Mouse (Mus musculus): ENCODE measurements around the gene Aig1.
A peak's percentile ranks its signal among the peaks of the same experiment; 100 is the strongest.

The Aig1 gene

GRCm38 (mm10) chr10:13705771-13706170 lies 163.0 kb downstream of the Aig1 start:
- DNase-seq (ENCODE audit: low spot score in 2 of 2), result no peak

- DNase-seq (ENCODE audit: low spot score in 2 of 2), result no peak
Observed at GRCm38 (mm10) chr10:13702688-13703087, 166.1 kb downstream of the Aig1 start.

GRCm38 (mm10) chr10:13702043-13702442 lies 166.7 kb downstream of the Aig1 start:
- DNase-seq (ENCODE audit: low spot score in 2 of 2), result no peak

DNA sequence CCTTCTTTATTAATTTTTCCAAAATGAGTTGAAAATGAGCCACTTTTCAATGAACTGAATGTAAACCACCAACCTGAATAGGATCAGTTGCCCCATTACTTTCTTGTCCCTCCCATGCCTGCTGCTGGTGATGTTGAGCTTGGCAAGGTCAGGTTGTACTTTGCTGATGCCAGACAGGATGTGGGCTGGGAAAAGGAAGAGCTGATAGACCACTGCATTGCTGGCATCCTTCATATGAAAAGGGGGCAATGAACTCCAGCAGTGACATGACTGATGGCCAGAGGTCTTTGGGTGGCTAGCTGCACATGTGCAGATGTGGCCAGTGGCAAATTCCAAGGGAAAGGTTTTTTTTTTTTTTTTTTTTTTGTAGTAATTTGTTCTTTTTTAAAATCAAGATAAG lies 172.5 kb downstream of the Aig1 start:
- DNase-seq (ENCODE audit: low spot score in 2 of 2), result no peak

DNA sequence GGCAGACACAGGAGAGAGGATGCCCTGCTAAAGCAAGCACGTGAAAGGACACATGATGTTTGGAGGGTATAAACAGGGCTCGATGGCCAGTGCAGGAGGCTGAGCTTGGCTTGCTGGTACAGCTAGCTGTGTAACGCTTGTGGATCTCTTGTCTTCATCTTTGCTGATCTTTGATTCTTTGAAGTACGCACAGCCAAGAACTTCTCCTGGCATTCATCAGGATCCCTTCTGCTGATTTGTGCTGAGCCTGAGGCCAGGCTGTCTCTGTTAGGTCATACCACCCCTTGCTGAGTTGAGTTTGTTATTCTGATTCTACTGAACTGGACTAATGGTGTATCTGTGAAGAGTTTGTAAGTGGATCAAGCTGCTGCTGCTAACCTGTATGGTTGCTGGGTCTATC lies 175.5 kb downstream of the Aig1 start:
- DNase-seq (ENCODE audit: low spot score in 2 of 2), result no peak

GRCm38 (mm10) chr10:13690773-13691172 lies 178.0 kb downstream of the Aig1 start:
- no peak for DNase-seq (ENCODE audit: low spot score in 2 of 2)

- no peak for DNase-seq (ENCODE audit: low spot score in 2 of 2)
Observed at GRCm38 (mm10) chr10:13689841-13690590, 178.8 kb downstream of the Aig1 start.

- DNase-seq (ENCODE audit: low spot score in 2 of 2), result no peak
Observed at GRCm38 (mm10) chr10:13688386-13689120, 180.2 kb downstream of the Aig1 start.

- DNase-seq (ENCODE audit: low spot score in 2 of 2), result no peak
Observed at GRCm38 (mm10) chr10:13687182-13687810, 181.5 kb downstream of the Aig1 start.

GRCm38 (mm10) chr10:13686127-13686526 lies 182.7 kb downstream of the Aig1 start:
- DNase-seq (ENCODE audit: low spot score in 2 of 2), result no peak

DNA sequence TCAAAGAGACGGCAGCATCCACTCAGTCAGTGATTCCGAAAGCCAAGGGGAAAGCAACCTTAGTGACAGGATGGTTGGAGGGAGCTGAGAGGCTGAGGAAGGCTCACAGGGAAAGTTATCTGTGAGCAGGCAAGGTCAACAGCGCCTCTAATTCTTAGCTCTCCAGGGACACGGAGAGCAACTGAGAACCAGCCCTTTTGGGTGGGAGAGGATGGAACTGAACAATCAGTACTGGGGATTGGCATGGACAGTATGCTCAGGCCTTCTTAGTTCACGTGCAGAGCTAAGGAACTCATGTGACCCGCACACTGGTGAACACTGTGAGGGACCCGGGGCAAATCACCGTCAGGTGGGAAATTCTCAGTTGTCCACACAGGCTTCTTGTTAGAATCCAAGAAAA lies 183.4 kb downstream of the Aig1 start:
- no peak for DNase-seq (ENCODE audit: low spot score in 2 of 2)

- DNase-seq (ENCODE audit: low spot score in 2 of 2), result no peak
Observed at GRCm38 (mm10) chr10:13684452-13684851, 184.3 kb downstream of the Aig1 start.

- DNase-seq (ENCODE audit: low spot score in 2 of 2), result peak in 1 of 2 experiments; percentile 10
Observed at GRCm38 (mm10) chr10:13682565-13682964, 186.2 kb downstream of the Aig1 start.

DNA sequence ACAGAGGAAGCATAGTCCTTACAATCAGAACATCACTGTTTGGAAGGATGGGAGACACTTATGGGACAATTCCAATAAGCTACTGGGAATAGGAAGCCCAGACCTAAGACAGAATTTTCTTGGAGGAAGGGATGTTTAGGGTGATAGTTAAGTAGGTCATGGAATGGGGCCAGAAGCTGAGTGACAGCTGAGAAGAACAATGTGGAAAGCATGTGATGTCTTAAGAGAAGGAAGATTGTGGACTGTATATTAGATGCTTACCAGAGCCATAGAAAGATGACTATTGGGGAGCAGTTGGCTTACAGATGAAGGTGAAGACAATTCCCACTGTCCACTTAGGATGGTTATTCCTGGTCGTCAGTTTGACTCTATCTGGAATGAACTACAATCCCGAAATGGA lies 191.3 kb downstream of the Aig1 start:
- no peak for DNase-seq (ENCODE audit: low spot score in 2 of 2)

DNA sequence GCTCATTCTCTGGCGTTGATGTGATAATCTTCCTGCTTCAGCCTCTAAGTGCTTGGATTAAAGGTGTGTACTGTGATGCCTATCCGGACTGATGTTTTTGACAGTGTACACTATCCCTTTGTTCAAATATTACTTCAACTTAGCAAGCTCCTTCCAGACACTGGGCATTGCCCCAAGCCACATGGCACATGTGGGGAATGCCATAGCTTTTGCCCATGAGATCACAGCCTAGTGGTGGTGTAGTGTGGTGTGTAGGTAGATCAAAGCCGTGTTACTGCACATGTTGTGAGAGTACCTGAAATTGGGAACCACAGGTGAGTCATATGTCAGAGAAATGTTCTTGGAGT lies 193.8 kb downstream of the Aig1 start:
- DNase-seq (ENCODE audit: low spot score in 2 of 2), result no peak

DNA sequence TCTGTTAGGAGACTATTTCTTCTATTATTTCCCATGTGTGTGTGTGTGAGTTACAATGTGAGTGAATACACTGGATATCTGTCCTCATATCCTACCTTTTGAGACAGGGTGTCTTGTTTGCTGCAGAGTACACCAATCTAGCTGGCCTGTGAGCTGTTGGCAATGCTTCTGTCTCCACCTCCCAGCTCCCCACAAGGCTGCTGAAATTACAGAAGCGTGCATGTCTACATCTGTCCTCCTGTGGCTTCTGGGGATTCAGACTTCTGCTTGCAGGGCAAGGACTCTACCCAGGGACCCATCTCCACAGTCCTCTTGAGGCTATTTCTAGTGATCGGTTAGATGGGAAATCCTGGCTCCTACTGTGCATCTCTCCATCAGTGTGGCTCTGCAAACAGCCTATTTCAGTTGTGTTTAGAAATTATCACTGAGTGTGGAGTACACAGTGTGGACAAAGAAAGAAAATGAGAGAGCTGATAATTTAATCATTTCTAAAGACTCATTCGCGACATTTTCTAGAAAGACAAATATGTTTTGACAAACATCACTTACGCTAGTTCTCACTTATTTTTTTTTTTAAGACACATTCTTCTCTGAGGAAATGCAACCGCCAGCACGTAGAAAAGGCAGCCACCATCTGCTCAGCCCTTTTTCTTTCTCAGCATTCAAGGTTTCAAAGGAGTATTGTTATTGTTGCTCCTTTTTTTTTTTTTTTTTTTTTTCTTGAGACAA lies 194.3 kb downstream of the Aig1 start:
- DNase-seq (ENCODE audit: low spot score in 2 of 2), result no peak

DNA sequence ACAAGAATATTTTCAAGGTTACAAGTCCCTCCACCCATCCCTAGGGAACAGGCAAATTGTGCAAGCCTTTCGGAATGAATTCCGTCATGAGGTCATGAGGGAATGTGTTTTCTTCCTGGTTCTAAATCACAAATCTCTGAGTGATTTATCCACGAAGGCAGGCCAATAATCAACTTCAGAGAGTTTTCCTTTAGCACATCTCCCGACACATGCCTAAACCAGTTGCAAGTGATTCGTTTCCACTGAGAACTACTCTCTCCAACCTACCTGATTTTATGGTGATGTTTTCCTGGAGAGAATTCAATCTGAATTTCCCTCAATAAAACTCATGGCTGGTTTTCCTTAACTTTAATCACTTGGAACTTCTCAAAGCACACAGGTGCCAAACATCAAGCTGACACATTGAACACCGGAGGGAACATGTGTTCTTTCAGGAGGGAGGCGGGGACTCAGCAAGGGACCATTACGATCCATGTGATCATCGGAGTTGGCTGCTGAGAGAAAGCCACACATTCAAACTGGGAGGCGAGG lies 201.5 kb downstream of the Aig1 start:
- no peak for DNase-seq (ENCODE audit: low spot score in 2 of 2)

DNA sequence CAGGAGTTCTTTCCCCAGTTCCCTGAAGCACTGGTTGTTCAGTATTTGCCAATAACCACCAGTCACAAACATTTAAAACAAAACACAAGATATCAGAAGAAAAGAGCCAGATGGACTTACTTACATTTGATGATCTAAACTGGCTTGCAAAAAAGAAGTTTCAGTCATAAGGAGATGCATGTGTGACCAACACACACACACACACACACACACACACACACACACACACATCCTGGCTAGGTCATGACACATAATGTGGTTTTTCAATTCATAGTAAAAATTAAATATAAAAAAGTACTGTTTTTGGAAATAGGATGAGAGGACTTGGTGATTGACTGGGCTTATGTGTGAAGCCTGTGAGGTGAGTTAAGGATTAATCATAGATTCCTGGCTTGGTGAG lies 205.3 kb downstream of the Aig1 start:
- DNase-seq (ENCODE audit: low spot score in 2 of 2), result no peak

- DNase-seq (ENCODE audit: low spot score in 2 of 2), result no peak
Observed at GRCm38 (mm10) chr10:13659778-13660177, 209.0 kb downstream of the Aig1 start.

GRCm38 (mm10) chr10:13653739-13654462 lies 214.9 kb downstream of the Aig1 start:
- no peak for DNase-seq (ENCODE audit: low spot score in 2 of 2)

DNA sequence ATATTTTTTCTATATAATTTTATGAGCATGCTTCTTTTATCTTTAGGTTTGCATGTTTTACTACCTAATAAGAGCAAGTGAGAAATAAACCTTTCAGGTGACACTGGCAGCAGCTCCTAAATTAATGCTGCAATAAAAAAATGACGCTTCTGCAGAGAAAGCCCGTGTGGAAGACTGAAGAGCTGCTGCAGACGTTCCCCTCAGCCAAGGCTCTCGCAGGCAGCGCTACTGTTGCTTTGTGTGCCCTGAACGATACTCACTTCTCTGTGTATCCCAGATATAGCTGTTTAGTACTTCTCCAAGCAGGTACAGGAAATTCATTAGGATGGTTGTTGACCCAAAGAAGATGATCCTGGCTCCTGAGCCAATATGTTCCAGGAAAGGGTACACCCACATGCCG lies 215.5 kb downstream of the Aig1 start:
- no peak for DNase-seq (ENCODE audit: low spot score in 2 of 2)
